Mouse (Mus musculus) G1E (cell line): ENCODE results near the gene Auts2. TPM values are rescaled to one million over a fixed set of nuclear protein-coding genes. Genes with fewer than 3 reads are reported as not detected.

Experiments used
- ATAC-seq: 2 replicates; pipeline ENCODE4 v1.8.0; 2016; ENCODE audit warnings: mild to moderate bottlenecking; ENCODE audit not compliant: insufficient number of reproducible peaks, poor library complexity, low FRiP score, severe bottlenecking; ENCODE audit errors: extremely low read depth
- DNase-seq: peaks from one replicate; pipeline ENCODE4 v3.0.0; 2012; ENCODE audit warnings: low spot score
- H3K27me3 ChIP-seq: 2 replicates; pipeline ENCODE4 v1.6.1; 2012; ENCODE audit warnings: mild to moderate bottlenecking, low read length, inconsistent platforms; ENCODE audit not compliant: insufficient read depth
- H3K36me3 ChIP-seq: replicated peaks from 2 replicates; pipeline ENCODE3; 2012; ENCODE audit warnings: mild to moderate bottlenecking, inconsistent platforms
- H3K4me1 ChIP-seq: 2 replicates; pipeline ENCODE4 v1.6.1; 2012; ENCODE audit warnings: low read depth, low read length, inconsistent platforms, mixed read lengths; ENCODE audit not compliant: insufficient read depth
- H3K4me3 ChIP-seq: 2 replicates; pipeline ENCODE4 v1.5.1; 2012; ENCODE audit warnings: low read depth, mild to moderate bottlenecking, inconsistent platforms, low read length, moderate library complexity, mixed read lengths
- H3K9me3 ChIP-seq: replicated peaks from 2 replicates; pipeline ENCODE4 v1.6.1; 2012; ENCODE audit warnings: inconsistent platforms
- CTCF ChIP-seq: IDR thresholded peaks from 2 replicates; pipeline ENCODE4 v1.5.1; 2012; ENCODE audit warnings: low read depth, low read length, inconsistent platforms, mixed read lengths
- GATA1 ChIP-seq: IDR thresholded peaks from 2 replicates; pipeline ENCODE4 v1.6.1; 2012; ENCODE audit warnings: borderline replicate concordance, low read length, inconsistent platforms, mixed read lengths
- GATA2 ChIP-seq: IDR thresholded peaks from 2 replicates; pipeline ENCODE4 v1.6.1; 2012; ENCODE audit warnings: low read depth, low read length, inconsistent platforms, borderline replicate concordance
- POLR2AphosphoS5 ChIP-seq: IDR thresholded peaks from 2 replicates; pipeline ENCODE4 v1.6.1; 2012; ENCODE audit warnings: low read depth, low read length, inconsistent platforms; ENCODE audit not compliant: insufficient replicate concordance
- TAL1 ChIP-seq: conservative IDR thresholded peaks from 2 replicates; pipeline ENCODE4 v1.6.1; 2012; ENCODE audit warnings: low read depth, low read length, inconsistent platforms, mixed read lengths
- polyA plus RNA-seq: library from polyadenylated mRNA; stranded (reverse); fragments of >175 nt; gene quantifications from 2 replicates; pipeline ENCODE4 v1.2.3, GENCODE M21; 2012
- total RNA-seq, 2 experiments: library from RNA; stranded (forward) in 1 of 2; stranded (reverse) in 1 of 2; fragments of 200-1000 nt in 1 of 2; fragments of >200 nt in 1 of 2; fragmentation: Nextera tagmentation in 1 of 2; gene quantifications; 2 replicates each; pipeline ENCODE4 v1.2.3; 2014 to 2017

Gene Auts2
- total and polyA plus RNA-seq, 3 experiments = 0.09 to 1.3 (median 0.90) TPM

DNA sequence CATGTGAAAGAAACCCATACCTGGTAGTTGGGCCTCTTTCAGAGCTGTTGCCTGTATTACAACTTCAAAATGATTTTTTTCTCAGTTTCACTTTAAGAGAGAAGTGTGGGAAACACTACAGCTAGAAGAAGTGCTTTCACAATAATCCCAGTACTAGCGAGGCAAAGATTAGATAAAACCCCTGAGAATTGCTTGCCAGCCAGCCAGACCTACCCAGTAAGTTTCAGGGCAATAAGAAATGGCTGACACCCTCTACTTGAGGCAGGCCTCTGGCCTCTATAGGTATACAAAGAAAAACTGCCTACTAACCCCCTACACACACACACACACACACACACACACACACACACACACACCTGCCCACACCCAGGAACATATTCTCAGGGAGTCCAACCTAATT lies 630.2 kb downstream of the Auts2 start:
- no peaks in the 10 kb centered on the region for H3K36me3 ChIP-seq
- H3K4me3 ChIP-seq = no peak overlapping the region
- H3K9me3 ChIP-seq = peaks cover 52% of the 10 kb centered on the region
- no peaks in the 10 kb centered on the region for H3K27me3 ChIP-seq
- H3K4me1 ChIP-seq = no peaks in the 10 kb centered on the region
- ATAC-seq (no peak), DNase-seq (no peak)
- TF ChIP-seq TAL1 (no peak), GATA1 (no peak), CTCF (no peak), POLR2AphosphoS5 (no peak), GATA2 (no peak)

DNA sequence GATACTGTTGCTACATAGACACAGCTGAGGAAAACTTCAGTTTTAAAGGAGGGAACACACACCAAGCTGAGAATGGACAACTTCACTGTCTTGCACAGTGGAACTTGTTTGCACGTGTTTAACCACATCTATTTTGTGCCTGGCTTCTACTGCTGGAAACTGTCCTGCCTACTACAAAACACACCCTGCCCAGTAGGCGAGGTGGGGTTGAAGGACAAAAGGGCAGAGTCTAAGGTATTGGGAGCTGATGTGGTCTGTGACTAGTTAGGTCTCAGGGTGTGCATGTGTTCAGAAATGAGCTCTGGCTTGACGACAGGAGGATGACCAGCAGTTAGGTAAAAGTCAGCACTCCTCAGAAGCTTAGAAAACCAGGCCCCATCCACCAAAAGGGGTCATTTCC lies 636.8 kb downstream of the Auts2 start:
- no peaks in the 10 kb centered on the region for H3K4me1 ChIP-seq
- H3K9me3 ChIP-seq = peaks cover 52% of the 10 kb centered on the region
- no peak for ATAC-seq
- no peaks in the 10 kb centered on the region for H3K27me3 ChIP-seq
- TF ChIP-seq TAL1 (no peak), POLR2AphosphoS5 (no peak), GATA2 (no peak), GATA1 (no peak), CTCF (no peak)
- H3K4me3 ChIP-seq = no peak overlapping the region
- no peak for DNase-seq
- H3K36me3 ChIP-seq = no peaks in the 10 kb centered on the region

- Histone ChIP-seq H3K36me3 (no peaks in the 10 kb centered on the region), H3K27me3 (no peaks in the 10 kb centered on the region), H3K4me1 (no peaks in the 10 kb centered on the region), H3K4me3 (no peak overlapping the region), H3K9me3 (peaks cover 50% of the 10 kb centered on the region)
- DNase-seq = no peak
- ATAC-seq = no peak
- TF ChIP-seq CTCF (no peak), TAL1 (no peak), POLR2AphosphoS5 (no peak), GATA2 (no peak), GATA1 (no peak)
These were observed 638.7 kb downstream of the Auts2 start for GRCm38 (mm10) chr5:131904478-131904877.

DNA sequence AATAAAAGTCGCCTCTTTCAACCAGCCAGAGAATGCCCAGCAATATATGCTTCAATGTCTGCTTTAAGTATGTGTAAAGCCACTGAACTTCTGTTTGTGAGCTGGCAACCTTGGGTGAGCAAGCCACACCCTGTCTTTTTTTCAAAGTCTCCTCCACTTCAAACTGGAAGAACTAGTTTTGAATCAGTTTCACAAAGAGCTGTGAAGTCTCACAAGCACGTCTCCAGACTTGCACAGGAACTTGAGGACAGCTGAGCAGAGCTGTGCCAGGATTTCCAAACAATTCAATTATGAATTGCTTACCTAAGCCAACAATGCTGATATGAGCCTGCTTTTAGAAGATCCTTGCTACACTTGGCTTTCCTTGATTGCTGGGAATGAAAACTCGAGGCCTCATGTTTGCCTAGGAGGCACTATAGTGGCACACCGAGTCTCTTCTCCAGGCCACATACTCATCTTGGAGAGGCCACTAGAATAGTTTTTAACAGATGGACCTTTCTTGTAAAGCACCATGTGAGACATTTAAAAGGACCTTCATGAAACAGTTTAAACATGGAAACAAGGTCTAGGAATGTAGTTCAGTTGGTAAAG lies 645.0 kb downstream of the Auts2 start:
- ATAC-seq = no peak
- Histone ChIP-seq H3K27me3 (no peaks in the 10 kb centered on the region), H3K4me3 (no peak overlapping the region), H3K4me1 (no peaks in the 10 kb centered on the region), H3K36me3 (no peaks in the 10 kb centered on the region), H3K9me3 (peaks cover 24% of the 10 kb centered on the region)
- TF ChIP-seq CTCF (no peak), GATA1 (no peak), POLR2AphosphoS5 (no peak), GATA2 (no peak)
- no peak for DNase-seq

DNA sequence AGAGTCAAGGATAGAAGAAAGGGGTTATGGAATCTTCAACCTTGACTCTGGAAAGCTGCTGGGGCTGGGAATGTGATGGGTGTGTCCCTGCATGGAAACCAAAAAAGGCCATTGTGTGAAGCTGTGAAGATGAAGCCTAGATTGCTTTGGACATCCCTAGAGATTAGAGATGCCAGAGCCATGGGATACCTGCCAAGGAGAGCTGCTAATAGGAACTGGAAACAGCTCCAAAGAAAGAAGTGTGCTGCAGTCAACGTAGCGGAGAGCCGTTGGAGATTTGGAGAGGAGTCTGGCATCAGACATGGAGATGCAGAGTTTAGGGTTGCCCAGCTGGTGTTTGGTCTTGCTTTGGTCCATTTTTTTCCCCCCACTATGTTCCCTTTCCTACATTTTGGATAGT lies 656.5 kb downstream of the Auts2 start:
- ATAC-seq (no peak), DNase-seq (no peak)
- no peaks in the 10 kb centered on the region for H3K4me1 ChIP-seq
- no peak for TF ChIP-seq POLR2AphosphoS5
- no peak for TF ChIP-seq GATA1
- TF ChIP-seq GATA2 = no peak
- no peak for TF ChIP-seq CTCF
- no peak for TF ChIP-seq TAL1
- H3K36me3 ChIP-seq = no peaks in the 10 kb centered on the region
- H3K9me3 ChIP-seq = peaks cover 60% of the 10 kb centered on the region
- no peak overlapping the region for H3K4me3 ChIP-seq
- no peaks in the 10 kb centered on the region for H3K27me3 ChIP-seq

DNA sequence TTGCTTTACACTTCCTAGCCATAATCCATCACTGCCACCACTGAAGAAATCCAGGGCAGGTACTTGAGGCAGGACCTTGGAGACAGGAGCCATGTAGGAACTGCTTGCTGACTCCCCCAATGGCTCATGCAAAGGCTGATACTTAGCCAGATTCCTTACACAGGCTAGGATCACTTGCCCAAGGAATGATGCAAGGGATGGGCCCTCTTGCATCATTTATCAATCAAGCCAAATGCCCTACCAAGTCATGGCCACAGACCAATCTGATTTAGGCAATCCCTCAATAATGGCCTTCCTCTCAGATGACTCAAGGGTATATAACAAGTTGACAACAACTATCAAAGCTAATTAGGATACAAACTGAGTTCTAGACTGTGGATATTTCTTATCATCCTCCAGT lies 666.6 kb downstream of the Auts2 start:
- ATAC-seq = no peak
- Histone ChIP-seq H3K9me3 (peaks cover 46% of the 10 kb centered on the region), H3K4me1 (no peaks in the 10 kb centered on the region), H3K4me3 (no peak overlapping the region), H3K27me3 (no peaks in the 10 kb centered on the region), H3K36me3 (no peaks in the 10 kb centered on the region)
- DNase-seq = no peak
- TF ChIP-seq GATA2 (no peak), POLR2AphosphoS5 (no peak), TAL1 (no peak), GATA1 (no peak)

- no peaks in the 10 kb centered on the region for H3K27me3 ChIP-seq
- ATAC-seq = no peak
- no peak overlapping the region for H3K4me3 ChIP-seq
- H3K9me3 ChIP-seq = peaks cover 50% of the 10 kb centered on the region
- TF ChIP-seq POLR2AphosphoS5 (no peak), GATA2 (no peak), GATA1 (no peak), TAL1 (no peak), CTCF (no peak)
- H3K36me3 ChIP-seq = no peaks in the 10 kb centered on the region
- DNase-seq = no peak
- H3K4me1 ChIP-seq = no peaks in the 10 kb centered on the region
These were observed 667.2 kb downstream of the Auts2 start for GRCm38 (mm10) chr5:131875976-131876375.
